Mouse (Mus musculus): ENCODE data around the gene Pcare. TPM values are rescaled to one million over a fixed set of nuclear protein-coding genes. Genes with fewer than 3 reads are reported as not detected.

The Pcare gene
- polyA plus RNA-seq, 1 experiment from 2014 or later = not detected

DNA sequence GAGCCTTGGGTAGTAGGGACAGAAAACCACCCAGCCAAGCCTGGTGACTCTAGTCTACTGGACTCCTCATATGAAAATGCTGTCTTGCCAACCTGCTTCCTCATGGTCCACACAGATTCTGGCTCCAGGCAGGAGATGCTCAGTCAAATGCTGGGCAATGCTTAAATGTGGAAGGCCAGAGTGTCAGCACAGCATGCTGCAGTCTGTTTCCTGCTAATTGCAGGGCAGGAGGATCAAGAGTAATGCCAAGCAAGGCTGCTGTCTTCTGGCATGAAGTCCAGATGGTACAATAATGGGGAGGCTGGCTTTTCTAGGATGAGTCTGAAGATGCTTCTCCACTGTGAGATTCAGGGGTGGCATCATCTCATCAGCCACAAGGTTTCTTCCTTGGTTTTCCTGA lies 32.3 kb downstream of the Pcare start:
- no peak overlapping the region for H3K4me3 ChIP-seq
- H3K36me3 ChIP-seq (ENCODE audit: poor library complexity, severe bottlenecking) = no peaks in the 10 kb centered on the region
- no peak for ATAC-seq
- H3K4me2 ChIP-seq = no peak overlapping the region
- H3K27me3 ChIP-seq = no peaks in the 10 kb centered on the region
- H3K9me3 ChIP-seq (replicated peaks) = no peaks in the 10 kb centered on the region
- H3K4me1 ChIP-seq = no peaks in the 10 kb centered on the region
- no peak overlapping the region for H3K9ac ChIP-seq
- H3K27ac ChIP-seq = no peak overlapping the region

DNA sequence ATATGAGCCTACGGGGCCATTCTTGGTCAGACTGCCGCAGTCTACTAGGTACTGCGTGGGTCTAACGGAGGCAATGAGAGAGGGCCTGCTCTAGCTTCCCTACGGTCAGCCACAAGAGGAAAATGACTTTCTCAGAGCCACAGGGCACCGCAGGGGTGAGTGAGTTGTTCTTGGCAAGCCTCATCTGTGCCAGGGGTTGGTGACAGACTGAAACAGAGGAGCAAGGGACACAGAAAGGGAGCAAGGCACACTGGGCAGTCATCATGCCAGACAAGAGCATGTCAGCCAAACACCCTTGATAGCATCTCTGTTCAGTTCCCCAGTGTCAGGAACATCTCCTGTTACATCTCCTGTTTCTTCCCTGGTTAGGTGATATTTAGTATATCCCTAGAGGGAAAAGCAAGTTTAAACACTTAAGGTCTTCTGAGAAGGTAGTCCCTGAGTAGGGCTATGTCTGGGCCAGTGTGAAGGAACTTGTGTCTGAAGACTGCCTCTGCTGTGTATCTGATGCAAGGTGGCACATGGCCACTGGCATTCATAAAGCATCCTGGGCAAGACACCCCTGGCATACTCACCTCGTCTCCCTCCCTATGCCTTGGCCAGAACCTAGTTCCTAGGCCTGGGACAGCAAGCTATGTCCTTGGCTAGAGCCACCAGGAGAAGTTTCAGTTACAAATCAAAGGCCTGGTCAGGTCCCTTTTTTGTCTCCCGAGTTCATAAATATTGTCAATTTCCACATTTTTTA lies 34.6 kb downstream of the Pcare start:
- 91% methylated on average over 8 of the region's 8 CpGs for WGBS
- no peak overlapping the region for H3K4me3 ChIP-seq
- H3K27ac ChIP-seq = no peak overlapping the region
- H3K36me3 ChIP-seq (ENCODE audit: poor library complexity, severe bottlenecking) = no peaks in the 10 kb centered on the region
- no peaks in the 10 kb centered on the region for H3K27me3 ChIP-seq
- H3K9me3 ChIP-seq (replicated peaks) = no peaks in the 10 kb centered on the region
- H3K4me1 ChIP-seq = no peaks in the 10 kb centered on the region
- ATAC-seq = no peak
- no peak overlapping the region for H3K4me2 ChIP-seq
- H3K9ac ChIP-seq = no peak overlapping the region

DNA sequence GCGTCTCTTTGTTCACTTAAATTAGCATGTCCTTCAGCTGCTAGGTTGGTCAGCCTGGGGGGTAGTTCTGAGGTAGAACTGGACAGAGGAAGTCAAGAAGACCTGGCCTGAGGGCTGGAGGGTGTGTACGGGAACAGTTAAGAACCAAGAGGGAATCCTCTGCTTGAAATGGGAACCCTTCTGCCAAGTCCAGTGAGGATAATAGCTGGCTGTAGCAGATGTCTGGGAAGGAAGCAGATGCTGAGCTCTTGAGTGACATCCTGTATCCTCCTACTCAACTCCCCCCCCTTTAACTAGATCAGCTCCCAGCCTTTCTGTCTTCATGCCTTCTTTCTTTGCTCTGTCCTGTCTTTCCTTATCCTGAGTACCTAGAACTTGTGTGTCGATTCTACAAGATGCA lies 37.7 kb downstream of the Pcare start:
- no peak overlapping the region for H3K4me3 ChIP-seq
- ATAC-seq = no peak
- H3K4me2 ChIP-seq = no peak overlapping the region
- no peaks in the 10 kb centered on the region for H3K4me1 ChIP-seq
- no peaks in the 10 kb centered on the region for H3K27me3 ChIP-seq
- 83% methylated on average over 3 of the region's 3 CpGs for WGBS
- H3K36me3 ChIP-seq (ENCODE audit: poor library complexity, severe bottlenecking) = no peaks in the 10 kb centered on the region
- no peaks in the 10 kb centered on the region for H3K9me3 ChIP-seq (replicated peaks)
- H3K9ac ChIP-seq = no peak overlapping the region
- no peak overlapping the region for H3K27ac ChIP-seq

DNA sequence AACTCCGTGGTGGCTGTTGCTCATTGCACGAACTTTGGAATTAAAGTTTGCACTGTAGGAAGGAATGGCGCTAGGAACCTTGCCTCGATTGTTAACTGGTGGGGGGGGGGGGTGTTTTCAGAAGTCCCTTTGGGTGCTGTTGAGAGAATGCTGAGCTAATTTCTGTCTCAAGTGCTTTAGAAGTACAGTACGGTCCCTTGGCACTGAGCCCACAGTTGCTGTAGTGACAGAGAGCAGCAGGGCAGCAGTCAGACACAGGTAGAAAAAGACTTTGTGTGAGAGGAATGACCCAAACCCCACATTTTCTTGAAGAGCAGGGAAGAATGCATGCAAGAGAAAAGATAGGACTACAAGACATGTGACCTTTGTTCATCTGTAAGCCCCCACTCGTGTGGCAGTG lies 40.4 kb downstream of the Pcare start:
- ATAC-seq = no peak
- no peaks in the 10 kb centered on the region for H3K4me1 ChIP-seq
- 74% methylated on average over 6 of the region's 6 CpGs for WGBS
- no peak overlapping the region for H3K4me2 ChIP-seq
- H3K9me3 ChIP-seq (replicated peaks) = no peaks in the 10 kb centered on the region
- no peaks in the 10 kb centered on the region for H3K36me3 ChIP-seq (ENCODE audit: poor library complexity, severe bottlenecking)
- H3K27me3 ChIP-seq = no peaks in the 10 kb centered on the region
- H3K9ac ChIP-seq = no peak overlapping the region
- H3K27ac ChIP-seq = no peak overlapping the region
- H3K4me3 ChIP-seq = no peak overlapping the region

DNA sequence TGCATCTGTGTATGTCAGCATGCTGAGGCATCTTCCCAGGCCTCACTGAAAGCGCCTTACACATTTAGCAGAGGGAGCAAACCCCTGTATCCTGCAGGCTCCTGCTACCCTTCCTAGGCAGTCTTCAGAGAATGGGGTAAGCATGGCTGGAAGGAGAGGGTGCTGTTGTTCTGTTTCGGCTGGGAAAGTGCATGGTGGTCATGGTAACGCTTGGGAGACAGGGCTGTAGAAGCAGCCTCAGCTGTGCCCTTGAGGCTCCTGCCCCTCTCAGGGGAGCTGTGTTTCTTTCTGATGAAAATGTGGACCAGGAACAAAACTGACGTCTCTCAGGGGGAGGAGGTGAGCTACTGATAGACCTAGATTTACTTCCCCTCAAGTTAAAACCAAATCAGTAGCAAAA lies 45.0 kb downstream of the Pcare start:
- 0 out of 2 replicates have a peak, but pooled peaks have one; percentile 48 for ATAC-seq
- Histone ChIP-seq H3K36me3 (ENCODE audit: poor library complexity, severe bottlenecking) (no peaks in the 10 kb centered on the region), H3K4me3 (no peak overlapping the region), H3K27me3 (no peaks in the 10 kb centered on the region), H3K4me2 (no peak overlapping the region), H3K9me3 (replicated peaks) (0 out of 2 replicates have a peak, but pooled peaks cover 5% of the 10 kb centered on the region), H3K27ac (no peak overlapping the region), H3K9ac (no peak overlapping the region), H3K4me1 (no peaks in the 10 kb centered on the region)
- 42% methylated on average over 4 of the region's 4 CpGs for WGBS

DNA sequence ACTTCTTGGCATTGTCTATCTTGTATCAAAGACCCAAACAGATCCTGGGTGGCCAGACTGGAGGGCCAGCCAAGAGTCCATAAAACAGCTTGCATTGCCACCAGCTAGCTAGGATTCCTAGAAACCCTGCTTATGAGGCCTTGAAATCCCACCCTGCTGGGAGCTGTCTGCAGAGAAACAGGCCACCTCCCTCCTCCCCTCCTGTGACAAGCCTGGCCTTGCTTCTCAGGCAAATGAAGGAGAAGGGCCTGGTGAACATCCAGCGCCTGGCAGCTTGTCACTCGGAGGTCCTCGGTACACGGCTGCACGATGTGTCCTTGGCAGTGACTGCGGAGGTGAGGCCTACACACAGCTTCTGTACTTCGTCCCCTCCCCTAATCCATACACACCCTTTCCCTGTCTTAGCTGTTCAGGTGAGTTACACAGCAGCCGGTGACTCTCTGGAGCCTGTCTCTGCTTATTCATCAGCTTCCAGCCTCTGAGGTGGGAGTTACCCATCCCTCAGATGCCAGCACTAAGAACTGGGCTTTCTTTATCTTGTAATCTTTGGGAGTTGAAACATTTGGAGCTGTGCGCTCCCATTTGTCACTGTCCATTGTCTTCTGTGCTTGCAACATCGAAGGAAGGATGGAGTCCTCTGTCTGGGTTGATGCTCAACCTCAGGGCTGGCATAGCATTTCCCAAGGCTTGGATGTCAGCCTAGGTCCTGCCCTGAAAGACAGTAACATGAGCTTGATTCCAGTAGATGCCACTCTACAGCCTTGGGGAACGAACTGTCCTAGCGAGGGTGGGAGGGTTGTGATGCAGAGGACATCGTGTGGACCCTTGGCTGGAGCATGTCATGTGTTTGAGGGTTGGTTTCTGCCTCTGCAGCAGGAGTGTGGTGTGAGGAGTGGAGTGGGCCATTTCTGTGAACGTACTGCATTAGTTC lies 46.9 kb downstream of the Pcare start:
- 89% methylated on average over 14 of the region's 14 CpGs for WGBS
- Histone ChIP-seq H3K36me3 (ENCODE audit: poor library complexity, severe bottlenecking) (no peaks in the 10 kb centered on the region), H3K4me1 (no peaks in the 10 kb centered on the region), H3K9ac (no peak overlapping the region), H3K4me3 (no peak overlapping the region), H3K27me3 (no peaks in the 10 kb centered on the region), H3K4me2 (no peak overlapping the region), H3K9me3 (replicated peaks) (0 out of 2 replicates have a peak, but pooled peaks cover 5% of the 10 kb centered on the region), H3K27ac (no peak overlapping the region)
- no peak for ATAC-seq

DNA sequence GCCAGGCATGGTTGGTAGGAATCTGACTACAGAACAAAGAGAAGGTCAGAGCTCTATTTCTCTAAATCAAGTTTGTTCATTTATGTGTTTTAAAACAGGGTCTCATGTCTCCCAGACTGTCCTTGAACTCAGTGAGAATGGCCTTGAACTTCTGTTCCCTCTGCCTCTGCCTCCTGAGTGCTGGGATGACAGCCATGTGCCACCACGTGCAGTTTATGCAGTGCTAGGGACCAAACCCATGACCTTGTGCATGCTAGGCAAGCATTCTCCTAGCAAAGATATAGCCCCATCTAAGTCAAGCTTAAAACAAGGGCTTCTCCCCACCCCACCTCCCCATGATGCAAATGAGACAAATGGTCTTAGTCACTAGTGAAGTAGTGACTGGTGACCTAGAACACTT lies 47.6 kb downstream of the Pcare start:
- H3K36me3 ChIP-seq (ENCODE audit: poor library complexity, severe bottlenecking) = no peaks in the 10 kb centered on the region

DNA sequence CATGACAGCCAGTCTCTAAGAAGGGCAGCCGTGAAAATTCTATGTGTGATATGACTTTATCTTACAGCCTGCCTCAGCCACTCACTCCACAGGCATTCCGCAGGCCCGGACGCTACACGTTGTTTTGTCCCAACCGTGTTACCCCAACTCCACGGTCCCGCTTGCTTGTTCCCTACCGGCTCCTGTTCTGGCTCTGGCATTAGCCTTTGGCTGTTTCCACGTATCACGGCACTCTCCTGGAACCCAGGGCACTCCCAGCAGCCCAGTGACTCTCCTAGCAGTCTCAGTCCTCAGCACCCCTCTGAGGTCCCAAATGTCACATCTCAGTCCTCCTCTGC lies 54.1 kb downstream of the Pcare start:
- Histone ChIP-seq H3K27ac (no peak overlapping the region), H3K4me1 (no peaks in the 10 kb centered on the region), H3K4me3 (no peak overlapping the region), H3K36me3 (ENCODE audit: poor library complexity, severe bottlenecking) (no peaks in the 10 kb centered on the region), H3K9ac (no peak overlapping the region), H3K27me3 (no peaks in the 10 kb centered on the region), H3K4me2 (no peak overlapping the region), H3K9me3 (replicated peaks) (no peaks in the 10 kb centered on the region)
- 85% methylated on average over 11 of the region's 11 CpGs for WGBS
- ATAC-seq = no peak

More for the DNA sequence above, 47.6 kb downstream of the Pcare start:
- Histone ChIP-seq H3K4me3 (no peak overlapping the region), H3K4me1 (no peaks in the 10 kb centered on the region), H3K27ac (no peak overlapping the region), H3K9ac (no peak overlapping the region), H3K4me2 (no peak overlapping the region), H3K9me3 (replicated peaks) (0 out of 2 replicates have a peak, but pooled peaks cover 5% of the 10 kb centered on the region), H3K27me3 (no peaks in the 10 kb centered on the region)
- WGBS = 58% methylated on average over 1 of the region's 1 CpGs
- no peak for ATAC-seq

DNA sequence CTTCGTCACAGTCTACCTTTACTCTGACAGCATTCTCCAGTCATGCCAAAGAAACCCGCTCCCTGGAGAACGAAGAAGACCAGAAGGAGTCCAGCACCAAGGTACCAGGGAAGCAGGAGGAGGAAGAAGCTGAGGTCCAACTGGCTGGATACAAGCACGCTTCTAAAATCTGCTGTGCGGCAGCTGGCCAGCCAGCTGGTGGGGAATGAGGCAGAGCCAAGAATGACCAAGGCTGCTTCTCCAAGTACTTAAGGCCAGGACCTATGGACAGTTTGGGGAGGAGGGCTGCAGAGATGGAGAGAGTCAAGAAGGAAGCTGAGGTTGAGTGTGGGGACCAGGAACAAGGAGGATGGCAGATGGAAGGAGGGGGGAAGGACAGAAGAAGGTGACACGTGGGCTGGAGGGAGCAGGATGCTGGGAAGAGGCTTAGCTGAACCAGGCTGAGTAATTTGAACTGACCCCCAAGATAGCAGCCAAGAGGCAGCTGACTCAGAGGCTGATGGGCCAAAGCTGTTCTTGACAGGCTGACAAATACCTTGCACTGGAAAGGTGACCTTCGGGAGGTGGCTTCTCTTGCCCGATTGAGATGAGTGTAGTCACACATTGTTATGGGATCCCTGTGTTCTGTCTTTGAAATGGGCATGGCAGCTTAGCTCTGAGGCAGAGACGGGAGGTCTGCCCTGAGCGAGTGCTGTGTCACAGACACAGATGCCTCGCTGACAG lies 54.6 kb downstream of the Pcare start:
- Histone ChIP-seq H3K4me3 (no peak overlapping the region), H3K9ac (no peak overlapping the region), H3K27ac (no peak overlapping the region), H3K4me1 (peaks cover 5% of the 10 kb centered on the region), H3K27me3 (no peaks in the 10 kb centered on the region), H3K4me2 (no peak overlapping the region), H3K9me3 (replicated peaks) (no peaks in the 10 kb centered on the region), H3K36me3 (ENCODE audit: poor library complexity, severe bottlenecking) (no peaks in the 10 kb centered on the region)
- no peak for ATAC-seq
- WGBS = 90% methylated on average over 11 of the region's 11 CpGs

- ATAC-seq = no peak
- no peaks in the 10 kb centered on the region for H3K36me3 ChIP-seq (ENCODE audit: poor library complexity, severe bottlenecking)
- WGBS = 76% methylated on average over 5 of the region's 5 CpGs
- no peak overlapping the region for H3K4me3 ChIP-seq
- H3K27me3 ChIP-seq = no peaks in the 10 kb centered on the region
- H3K9me3 ChIP-seq (replicated peaks) = no peaks in the 10 kb centered on the region
- no peak overlapping the region for H3K4me2 ChIP-seq
- H3K27ac ChIP-seq = no peak overlapping the region
- peaks cover 9% of the 10 kb centered on the region for H3K4me1 ChIP-seq
- 0 out of 2 replicates have a peak overlapping the region, but pooled peaks have one; percentile 16 for H3K9ac ChIP-seq
These were observed 56.3 kb downstream of the Pcare start for GRCm38 (mm10) chr17:71696396-71696795.

GRCm38 (mm10) chr17:71695716-71696315 lies 56.9 kb downstream of the Pcare start:
- no peak for ATAC-seq
- no peak overlapping the region for H3K4me2 ChIP-seq
- no peak overlapping the region for H3K27ac ChIP-seq
- 0 out of 2 replicates have a peak overlapping the region, but pooled peaks have one; percentile 16 for H3K9ac ChIP-seq
- WGBS = 83% methylated on average over 15 of the region's 15 CpGs
- no peaks in the 10 kb centered on the region for H3K36me3 ChIP-seq (ENCODE audit: poor library complexity, severe bottlenecking)
- H3K4me1 ChIP-seq = peaks cover 13% of the 10 kb centered on the region
- H3K4me3 ChIP-seq = no peak overlapping the region
- H3K27me3 ChIP-seq = no peaks in the 10 kb centered on the region
- no peaks in the 10 kb centered on the region for H3K9me3 ChIP-seq (replicated peaks)
